Mouse (Mus musculus): ENCODE measurements around the gene Tusc2.

Gene Tusc2

GRCm38 (mm10) chr9:107611456-107612190 lies 48.6 kb downstream of the Tusc2 start:
- DNase-seq (ENCODE audit: low spot score) = no peak

DNA sequence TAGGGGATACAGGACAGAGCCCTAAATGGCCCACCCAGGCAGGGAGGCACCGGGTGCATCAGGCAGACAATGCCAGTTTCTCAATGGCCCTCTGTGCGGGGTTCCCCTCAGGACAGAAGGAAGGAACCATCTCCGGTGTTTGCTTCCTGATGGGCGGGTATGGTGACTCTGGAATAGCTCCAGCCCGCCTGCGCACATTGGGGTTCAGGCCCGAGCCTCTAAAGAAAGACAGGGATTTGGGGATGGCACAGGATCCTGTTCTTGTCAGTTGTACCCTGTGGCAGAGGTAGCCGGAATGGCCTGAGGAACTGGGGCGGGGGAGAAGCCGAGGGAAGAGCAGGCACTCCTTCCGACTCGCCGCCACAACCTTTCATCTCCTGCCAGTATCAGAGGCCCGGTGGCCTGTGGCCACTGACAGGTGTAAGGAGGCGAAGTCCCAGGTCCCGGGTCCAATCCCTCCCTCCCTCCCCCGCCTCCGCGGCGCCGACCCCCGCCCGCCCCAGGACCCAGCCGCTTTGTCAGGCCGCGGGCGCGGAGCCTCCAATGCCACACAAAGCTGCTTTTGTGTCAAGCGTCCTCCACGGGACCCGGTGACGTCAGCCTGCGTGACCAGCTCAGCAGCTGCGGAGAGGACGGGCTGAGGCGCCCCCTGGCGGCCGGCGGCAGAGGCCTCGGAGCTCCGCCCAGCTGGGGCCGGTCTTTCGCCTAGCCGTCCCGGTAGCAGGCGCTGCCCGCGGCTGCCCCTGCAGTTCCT lies 49.3 kb downstream of the Tusc2 start:
- DNase-seq (ENCODE audit: low spot score) = peak; percentile 97

GRCm38 (mm10) chr9:107612945-107613569 lies 50.0 kb downstream of the Tusc2 start:
- no peak for DNase-seq (ENCODE audit: low spot score)

DNA sequence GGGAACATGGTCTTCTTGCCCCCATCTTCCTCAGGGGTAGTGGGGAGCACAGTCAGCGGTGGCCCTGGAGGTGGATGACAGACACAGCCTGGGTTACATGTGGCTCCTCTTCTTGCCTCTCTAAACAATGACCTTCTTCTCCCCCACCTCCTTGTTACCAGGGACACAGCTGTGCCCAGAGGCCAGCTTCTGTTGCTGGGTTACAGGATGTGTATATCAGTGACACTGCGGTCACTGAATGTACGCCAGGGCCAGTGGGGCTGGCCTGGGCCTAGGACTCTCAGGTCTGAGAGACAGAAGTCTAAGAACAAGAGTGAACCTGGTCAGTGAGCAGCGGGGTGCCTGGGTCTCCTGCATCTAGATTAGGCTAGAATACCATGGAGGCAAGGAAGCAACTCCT lies 52.0 kb downstream of the Tusc2 start:
- DNase-seq (ENCODE audit: low spot score) = no peak
